Mouse (Mus musculus) embryonic fibroblast, embryonic 13.5 days (primary cell): ENCODE data around the gene Mgat5.

Experiments used
- CTCF ChIP-seq: IDR thresholded peaks from 2 replicates; pipeline ENCODE4 v1.5.1; 2011; ENCODE audit warnings: mild to moderate bottlenecking, control low read depth, low read length, moderate library complexity, borderline replicate concordance; ENCODE audit not compliant: insufficient read depth
- POLR2A ChIP-seq: IDR thresholded peaks from 2 replicates; pipeline ENCODE4 v1.6.1; 2011; ENCODE audit warnings: low read depth, mild to moderate bottlenecking, control low read depth, low read length, moderate library complexity

- TF ChIP-seq CTCF (no peak), POLR2A (no peak)
These were observed 54.9 kb downstream of the Mgat5 start for GRCm38 (mm10) chr1:127259669-127260068.
